Mouse (Mus musculus) CH12.LX (cell line): ENCODE results near the gene Il1r2. TPM values are rescaled to one million over a fixed set of nuclear protein-coding genes. Genes with fewer than 3 reads are reported as not detected.

ENCODE experiments used
- DNase-seq: peaks from one replicate; pipeline ENCODE4 v3.0.0-alpha.2; 2013; ENCODE audit errors: extremely low read depth
- H3K27ac ChIP-seq: 2 replicates; pipeline ENCODE4 v1.5.1; 2012; ENCODE audit warnings: low read depth, mild to moderate bottlenecking, control low read depth, moderate library complexity; ENCODE audit not compliant: insufficient read depth
- H3K27me3 ChIP-seq: replicated peaks from 2 replicates; pipeline ENCODE3; 2012; ENCODE audit warnings: inconsistent platforms
- H3K36me3 ChIP-seq, 2 experiments: replicated peaks in 1 of 2; 2 replicates each; pipeline versions ENCODE3 to v1.6.1; 2012; ENCODE audit warnings: inconsistent platforms in 1 of 2, low read length in 1 of 2, mild to moderate bottlenecking in 1 of 2, mixed read lengths in 1 of 2, moderate library complexity in 1 of 2; ENCODE audit not compliant: control insufficient read depth in 1 of 2, insufficient read depth in 1 of 2
- H3K4me1 ChIP-seq, 2 experiments: 2 replicates each; pipeline ENCODE4 v1.6.1; 2012; ENCODE audit warnings: inconsistent platforms in 1 of 2, moderate library complexity in 1 of 2; ENCODE audit not compliant: insufficient read depth in 2 of 2, control insufficient read depth in 1 of 2
- H3K4me2 ChIP-seq: 2 replicates; pipeline ENCODE4 v1.6.1; 2012; ENCODE audit warnings: low read depth, mild to moderate bottlenecking, control low read depth; ENCODE audit not compliant: poor library complexity, insufficient read depth, severe bottlenecking
- H3K4me3 ChIP-seq, 3 experiments: fragments of 150-350 bp in 1 of 3; sonication (generic) in 1 of 3; replicated peaks in 1 of 3; 2 replicates each; pipeline versions ENCODE3 to v1.5.1; 2011 to 2012; ENCODE audit warnings: low read depth in 2 of 3, low read length in 2 of 3, mild to moderate bottlenecking in 2 of 3, moderate library complexity in 2 of 3, control low read depth in 1 of 3, improper control_type of control experiment in 1 of 3, inconsistent platforms in 1 of 3, mixed read lengths in 1 of 3; ENCODE audit not compliant: poor library complexity in 1 of 3
- H3K79me2 ChIP-seq: replicated peaks from 2 replicates; pipeline ENCODE4 v1.6.1; 2012; ENCODE audit warnings: mild to moderate bottlenecking, moderate library complexity; ENCODE audit not compliant: control insufficient read depth, poor library complexity, insufficient read depth, severe bottlenecking; ENCODE audit errors: extremely low read depth
- H3K9ac ChIP-seq: 2 replicates; pipeline ENCODE4 v1.6.1; 2012; ENCODE audit warnings: low read depth, mild to moderate bottlenecking, control low read depth, moderate library complexity; ENCODE audit not compliant: insufficient read depth
- H3K9me3 ChIP-seq: replicated peaks from 2 replicates; pipeline ENCODE3; 2012; ENCODE audit warnings: low read length, inconsistent platforms, mixed read lengths
- BHLHE40 ChIP-seq: IDR thresholded peaks from 2 replicates; pipeline ENCODE4 v1.6.1; 2011; ENCODE audit warnings: mild to moderate bottlenecking, low read depth, low read length, improper control_type of control experiment
- CHD1 ChIP-seq: IDR thresholded peaks from 2 replicates; pipeline ENCODE4 v1.6.1; 2012; ENCODE audit warnings: low read depth, low read length, improper control_type of control experiment, inconsistent platforms
- CHD2 ChIP-seq: IDR thresholded peaks from 2 replicates; pipeline ENCODE4 v1.6.1; 2011; ENCODE audit warnings: low read length, improper control_type of control experiment
- E2F4 ChIP-seq: IDR thresholded peaks from 2 replicates; pipeline ENCODE4 v1.6.1; 2011; ENCODE audit warnings: low read depth, low read length, improper control_type of control experiment; ENCODE audit not compliant: insufficient replicate concordance
- EP300 ChIP-seq: IDR thresholded peaks from 2 replicates; pipeline ENCODE4 v1.6.1; 2011; ENCODE audit warnings: low read length, improper control_type of control experiment
- ETS1 ChIP-seq: conservative IDR thresholded peaks from 2 replicates; pipeline ENCODE4 v1.6.1; 2012; ENCODE audit warnings: low read depth, mild to moderate bottlenecking, inconsistent platforms, low read length, improper control_type of control experiment, moderate library complexity
- IRF4 ChIP-seq: IDR thresholded peaks from 2 replicates; pipeline ENCODE4 v1.6.1; 2014; ENCODE audit warnings: low read depth, mild to moderate bottlenecking, inconsistent platforms, low read length, improper control_type of control experiment
- JUN ChIP-seq: IDR thresholded peaks from 2 replicates; pipeline ENCODE4 v1.6.1; 2011; ENCODE audit warnings: low read depth, mild to moderate bottlenecking, low read length, improper control_type of control experiment, moderate library complexity; ENCODE audit not compliant: insufficient read depth
- JUND ChIP-seq: conservative IDR thresholded peaks from 2 replicates; pipeline ENCODE4 v1.6.1; 2011; ENCODE audit warnings: low read depth, low read length, improper control_type of control experiment
- MEF2A ChIP-seq: IDR thresholded peaks from 2 replicates; pipeline ENCODE4 v1.6.1; 2014; ENCODE audit warnings: low read depth, mild to moderate bottlenecking, inconsistent platforms, low read length, improper control_type of control experiment, borderline replicate concordance
- MXI1 ChIP-seq: IDR thresholded peaks from 2 replicates; pipeline ENCODE4 v1.6.1; 2011; ENCODE audit warnings: mild to moderate bottlenecking, low read depth, low read length, improper control_type of control experiment
- NELFE ChIP-seq: IDR thresholded peaks from 2 replicates; pipeline ENCODE4 v1.6.1; 2011; ENCODE audit warnings: low read depth, low read length, improper control_type of control experiment
- PAX5 ChIP-seq: IDR thresholded peaks from 2 replicates; pipeline ENCODE4 v1.6.1; 2012; ENCODE audit warnings: low read length, inconsistent platforms, mixed read lengths
- POLR2A ChIP-seq: IDR thresholded peaks from 2 replicates; pipeline ENCODE4 v1.6.1; 2011; ENCODE audit warnings: low read depth, mild to moderate bottlenecking, improper control_type of control experiment, low read length
- POLR2AphosphoS2 ChIP-seq: IDR thresholded peaks from 2 replicates; pipeline ENCODE4 v1.6.1; 2011; ENCODE audit warnings: low read depth, low read length, improper control_type of control experiment
- RCOR1 ChIP-seq: conservative IDR thresholded peaks from 2 replicates; pipeline ENCODE4 v1.6.1; 2012; ENCODE audit warnings: low read depth, mild to moderate bottlenecking, inconsistent platforms, low read length, improper control_type of control experiment
- SIN3A ChIP-seq: IDR thresholded peaks from 2 replicates; pipeline ENCODE4 v1.6.1; 2012; ENCODE audit warnings: low read length, improper control_type of control experiment, inconsistent platforms
- SMC3 ChIP-seq: IDR thresholded peaks from 2 replicates; pipeline ENCODE4 v1.6.1; 2011; ENCODE audit warnings: low read depth, low read length, improper control_type of control experiment
- TCF12 ChIP-seq: IDR thresholded peaks from 2 replicates; pipeline ENCODE4 v1.6.1; 2014; ENCODE audit warnings: low read depth, mild to moderate bottlenecking, inconsistent platforms, low read length, improper control_type of control experiment
- USF2 ChIP-seq: conservative IDR thresholded peaks from 2 replicates; pipeline ENCODE4 v1.6.1; 2011; ENCODE audit warnings: low read depth, low read length, improper control_type of control experiment
- ZC3H11A ChIP-seq: IDR thresholded peaks from 2 replicates; pipeline ENCODE4 v1.6.1; 2012; ENCODE audit warnings: low read depth, mild to moderate bottlenecking, inconsistent platforms, low read length, improper control_type of control experiment
- ZKSCAN1 ChIP-seq: IDR thresholded peaks from 2 replicates; pipeline ENCODE4 v1.6.1; 2012; ENCODE audit warnings: low read depth, inconsistent platforms, low read length, improper control_type of control experiment, borderline replicate concordance
- ZNF384 ChIP-seq: IDR thresholded peaks from 2 replicates; pipeline ENCODE4 v1.6.1; 2012; ENCODE audit warnings: low read depth, low read length, improper control_type of control experiment, inconsistent platforms
- dilution Hi-C: fragments of 300-500 bp; cut with MboI; formaldehyde crosslinking; loops from 2 replicates; pipeline ENCODE4 v1.14.3; 2020; ENCODE audit warnings: low sequenced_read_pairs; ENCODE audit not compliant: extremely low pct_unique_long_range_greater_than_20kb, extremely low pct_ligation_motif_present
- in situ Hi-C: fragments of 300-500 bp; cut with MboI; formaldehyde crosslinking; loops from 3 replicates; pipeline ENCODE4 v1.14.3; 2019; ENCODE audit warnings: low sequenced_read_pairs, low pct_ligation_motif_present, low pct_unique_long_range_greater_than_20kb, mixed read lengths
- polyA plus RNA-seq: library from polyadenylated mRNA; unstranded; fragments of >175 nt; gene quantifications from 2 replicates; pipeline ENCODE4 v1.2.1, GENCODE M21; 2012; ENCODE audit warnings: low read depth; ENCODE audit not compliant: insufficient read length
- total RNA-seq, 2 experiments: library from RNA; depleted of rRNA; stranded (reverse); fragments of 300-350 nt in 1 of 2; fragments of >200 nt in 1 of 2; gene quantifications; 2 replicates each; pipeline ENCODE4 v1.2.3; 2012 to 2014

The Il1r2 gene
- total and polyA plus RNA-seq, 3 experiments: 0.13 to 2.2 (median 1.1) TPM

DNA sequence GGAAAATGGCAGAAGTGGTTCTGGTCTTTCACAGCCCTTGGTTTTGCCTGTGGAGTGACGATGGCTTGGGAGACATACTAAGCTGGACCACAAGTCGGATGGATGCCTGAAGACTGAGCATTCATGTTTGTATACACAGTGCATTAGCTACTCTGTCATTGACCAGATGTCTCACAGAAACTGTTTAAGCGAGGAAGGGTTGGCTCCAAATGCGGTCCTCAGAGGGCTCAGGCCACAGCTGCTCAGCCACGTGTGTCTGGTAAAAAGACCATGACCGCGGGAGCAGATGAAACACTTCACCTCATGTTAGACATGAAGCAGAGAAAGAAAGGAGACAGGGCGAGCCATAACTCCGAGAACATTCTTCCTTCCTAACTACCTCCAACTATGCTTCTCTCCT lies 12.5 kb upstream of the Il1r2 start:
- peaks cover 1% of the 10 kb centered on the region for H3K27me3 ChIP-seq
- no peaks in the 10 kb centered on the region for H3K36me3 ChIP-seq
- in situ Hi-C loops: no loop called here
- no peak overlapping the region for H3K27ac ChIP-seq
- H3K4me2 ChIP-seq: no peak overlapping the region
- no peaks in the 10 kb centered on the region for H3K9me3 ChIP-seq
- TF ChIP-seq USF2 (no peak), ZKSCAN1 (no peak), SIN3A (no peak), MEF2A (no peak), POLR2AphosphoS2 (no peak), E2F4 (no peak), BHLHE40 (no peak), ZNF384 (no peak), IRF4 (no peak), EP300 (no peak), MXI1 (no peak), CHD1 (no peak), POLR2A (no peak), ETS1 (no peak), JUND (no peak), PAX5 (no peak)
- TF ChIP-seq, all 38 proteins: peak for 0
- H3K9ac ChIP-seq: no peak overlapping the region
- peaks cover 5 to 31% of the 10 kb centered on the region in 2 experiments; a peak in 3 of 4 replicates for H3K4me1 ChIP-seq
- no peaks in the 10 kb centered on the region for H3K79me2 ChIP-seq
- no peak for DNase-seq
- no peak overlapping the region for H3K4me3 ChIP-seq
- dilution Hi-C loops: no loop called here

DNA sequence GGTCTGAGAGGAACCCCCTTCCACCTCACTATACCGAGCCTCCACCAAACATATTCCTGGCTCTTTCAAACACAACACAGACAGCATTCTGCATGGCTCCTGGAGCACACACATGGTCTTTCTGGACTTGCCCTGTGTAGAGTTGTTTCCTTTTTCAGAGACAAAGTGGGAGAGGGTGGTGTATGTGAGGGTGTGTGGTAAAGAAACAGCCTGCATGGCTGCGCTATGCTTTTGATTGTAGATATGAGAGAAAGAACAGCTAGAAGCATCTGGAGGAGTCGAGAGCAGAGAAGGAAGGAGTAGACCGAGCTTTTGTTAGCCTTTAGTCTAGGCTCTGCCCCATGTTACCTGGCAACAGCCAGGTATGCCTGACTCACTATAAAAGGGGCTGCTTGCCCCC lies 10.5 kb upstream of the Il1r2 start:
- dilution Hi-C loops (no loop called here), in situ Hi-C loops (no loop called here)
- Histone ChIP-seq H3K27me3 (peaks cover 3% of the 10 kb centered on the region), H3K4me1 (peaks cover 5 to 18% of the 10 kb centered on the region in 2 experiments; a peak in 3 of 4 replicates), H3K36me3 (no peaks in the 10 kb centered on the region), H3K9me3 (no peaks in the 10 kb centered on the region), H3K27ac (no peak overlapping the region), H3K79me2 (no peaks in the 10 kb centered on the region), H3K9ac (no peak overlapping the region), H3K4me3 (no peak overlapping the region), H3K4me2 (no peak overlapping the region)
- DNase-seq: no peak
- TF ChIP-seq USF2 (no peak), ZNF384 (no peak), RCOR1 (no peak), IRF4 (no peak), CHD2 (no peak), SMC3 (no peak), ZC3H11A (no peak), TCF12 (no peak), NELFE (no peak), EP300 (no peak), JUN (no peak), POLR2A (no peak)
